Mouse (Mus musculus) embryonic facial prominence, embryonic 10.5 days (tissue): ENCODE measurements around the gene N4bp2. TPM values are rescaled to one million over a fixed set of nuclear protein-coding genes. Genes with fewer than 3 reads are reported as not detected.

Source experiments
- DNase-seq: peaks from one replicate; pipeline ENCODE4 v3.0.0-alpha.2; 2017; ENCODE audit warnings: low spot score
- H3K27ac ChIP-seq: fragments of 300-500 bp; sonication (generic); replicated peaks from 2 replicates; pipeline ENCODE4 v1.5.1; 2016; ENCODE audit warnings: mild to moderate bottlenecking
- H3K27me3 ChIP-seq: fragments of 300-500 bp; sonication (generic); replicated peaks from 2 replicates; pipeline ENCODE4 v1.6.1; 2016; ENCODE audit warnings: low read depth, mild to moderate bottlenecking; ENCODE audit not compliant: poor library complexity, severe bottlenecking
- H3K36me3 ChIP-seq: fragments of 300-500 bp; sonication (generic); replicated peaks from 2 replicates; pipeline ENCODE4 v1.6.1; 2016; ENCODE audit warnings: mild to moderate bottlenecking, moderate library complexity
- H3K4me1 ChIP-seq: fragments of 300-500 bp; sonication (generic); 2 replicates; pipeline ENCODE4 v1.6.1; 2016
- H3K4me3 ChIP-seq: fragments of 300-500 bp; sonication (generic); 2 replicates; pipeline ENCODE4 v1.5.1; 2016; ENCODE audit warnings: mild to moderate bottlenecking, moderate library complexity
- H3K9me3 ChIP-seq: fragments of 300-500 bp; sonication (generic); 2 replicates; pipeline ENCODE4 v1.6.1; 2016; ENCODE audit warnings: mild to moderate bottlenecking
- WGBS: fragments of 180-500 bp; shearing (Covaris S2); methylation state at CpG from one replicate; pipeline ENCODE4 v1.1.7; 2016; 5-methylcytosine and 5-hydroxymethylcytosine counted together
- polyA plus RNA-seq: library from polyadenylated mRNA; unstranded; fragments of >200 nt; fragmentation: Nextera tagmentation; extraction: Ambion mirVana; gene quantifications from 2 replicates; pipeline ENCODE4 v1.2.1, GENCODE M21; 2016

N4bp2 gene
- polyA plus RNA-seq, 1 experiment from 2014 or later, result 37.5 TPM

DNA sequence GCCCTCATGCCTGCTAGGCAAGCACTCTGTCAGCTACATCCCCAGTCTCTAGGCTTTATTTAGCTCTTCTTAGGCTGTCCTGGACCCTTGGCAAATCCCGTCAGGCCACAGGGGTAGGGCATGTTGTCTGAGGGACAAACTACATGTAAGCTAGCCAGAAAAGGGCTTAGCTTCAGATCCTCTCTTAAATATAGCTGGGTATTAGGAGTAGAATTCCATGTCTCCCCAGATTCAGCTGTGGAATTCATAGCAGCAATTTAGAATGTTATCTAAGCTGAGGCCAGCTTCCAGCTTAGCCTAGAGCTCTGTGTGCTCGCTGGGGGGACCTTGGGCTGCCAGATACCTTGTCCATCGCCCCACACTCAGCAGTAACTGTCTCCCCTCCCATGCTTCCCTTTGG is 83.6 kb downstream of the N4bp2 start:
- Histone ChIP-seq H3K4me3 (no peak overlapping the region), H3K27me3 (no peaks in the 10 kb centered on the region), H3K4me1 (peaks cover 12% of the 10 kb centered on the region), H3K36me3 (no peaks in the 10 kb centered on the region), H3K27ac (no peak overlapping the region), H3K9me3 (no peaks in the 10 kb centered on the region)
- WGBS, result 89% methylated on average over 3 of the region's 3 CpGs
- DNase-seq, result no peak

DNA sequence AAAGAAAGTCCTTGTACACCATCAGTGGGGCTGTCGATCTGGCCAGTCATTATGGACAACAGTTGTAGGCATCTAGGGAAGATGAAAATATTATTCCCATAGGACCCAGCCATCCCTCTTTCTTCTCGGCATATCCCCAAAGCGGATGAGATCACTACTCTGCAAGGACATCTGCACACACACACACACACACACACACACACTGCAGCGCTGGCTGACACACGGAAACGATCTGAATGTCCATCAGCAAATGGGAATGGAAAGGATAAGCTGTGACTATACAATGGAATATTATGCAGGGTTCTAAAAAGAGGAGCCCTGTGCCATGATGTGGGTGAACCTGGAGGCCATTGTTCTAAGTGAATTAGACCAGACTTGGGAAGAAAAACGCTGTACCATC is 84.3 kb downstream of the N4bp2 start:
- Histone ChIP-seq H3K27me3 (no peaks in the 10 kb centered on the region), H3K4me3 (no peak overlapping the region), H3K9me3 (no peaks in the 10 kb centered on the region), H3K36me3 (no peaks in the 10 kb centered on the region), H3K27ac (no peak overlapping the region), H3K4me1 (peaks cover 8% of the 10 kb centered on the region; the same call in 1 of the 2 replicates)
- 87% methylated on average over 7 of the region's 7 CpGs for WGBS
- DNase-seq, result no peak

DNA sequence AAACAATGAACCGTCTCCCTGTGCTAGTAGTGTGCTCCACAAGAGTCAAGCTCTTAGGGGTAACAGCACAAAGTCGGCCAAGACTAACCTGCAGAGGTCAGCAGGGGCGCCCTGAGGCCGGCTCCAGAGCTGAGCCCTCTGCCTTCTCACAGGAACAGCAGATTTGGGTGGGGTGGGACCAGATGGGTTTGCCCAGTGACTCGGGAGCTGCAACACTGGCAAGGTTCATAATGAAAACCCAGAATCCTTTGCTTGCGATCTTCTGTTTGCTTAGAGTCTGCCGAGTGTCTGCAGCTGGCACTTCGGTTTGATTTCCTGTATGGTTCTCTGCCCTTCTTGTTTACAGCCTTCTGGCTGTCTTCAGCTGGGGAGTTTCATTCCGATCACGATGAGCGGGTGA is 87.4 kb downstream of the N4bp2 start:
- no peak for DNase-seq
- Histone ChIP-seq H3K27ac (no peak overlapping the region), H3K4me1 (peaks cover 4% of the 10 kb centered on the region; the same call in 1 of the 2 replicates), H3K27me3 (no peaks in the 10 kb centered on the region), H3K4me3 (no peak overlapping the region), H3K36me3 (no peaks in the 10 kb centered on the region), H3K9me3 (no peaks in the 10 kb centered on the region)
- WGBS, result 60% methylated on average over 11 of the region's 11 CpGs

DNA sequence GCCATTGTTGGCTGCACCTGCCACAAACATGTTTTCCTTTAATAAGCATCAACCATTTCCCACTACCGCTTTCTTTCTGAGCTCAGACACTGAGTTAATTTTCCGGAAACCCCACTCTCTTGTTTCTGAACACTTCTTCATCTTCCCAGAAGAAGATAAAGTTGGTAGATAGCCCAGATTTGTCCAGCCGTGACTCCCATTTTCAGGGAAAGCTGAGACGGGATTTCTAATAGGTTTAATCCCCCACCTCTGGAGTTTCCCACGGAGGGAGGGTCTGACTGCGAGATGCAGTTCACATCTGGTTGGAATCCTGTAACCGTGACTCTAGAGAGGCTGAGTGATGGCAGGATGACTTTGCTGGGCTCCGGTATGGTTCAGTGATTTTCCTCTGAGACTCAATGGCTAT is 91.5 kb downstream of the N4bp2 start:
- 54% methylated on average over 8 of the region's 8 CpGs for WGBS
- H3K27me3 ChIP-seq, result no peaks in the 10 kb centered on the region

DNA sequence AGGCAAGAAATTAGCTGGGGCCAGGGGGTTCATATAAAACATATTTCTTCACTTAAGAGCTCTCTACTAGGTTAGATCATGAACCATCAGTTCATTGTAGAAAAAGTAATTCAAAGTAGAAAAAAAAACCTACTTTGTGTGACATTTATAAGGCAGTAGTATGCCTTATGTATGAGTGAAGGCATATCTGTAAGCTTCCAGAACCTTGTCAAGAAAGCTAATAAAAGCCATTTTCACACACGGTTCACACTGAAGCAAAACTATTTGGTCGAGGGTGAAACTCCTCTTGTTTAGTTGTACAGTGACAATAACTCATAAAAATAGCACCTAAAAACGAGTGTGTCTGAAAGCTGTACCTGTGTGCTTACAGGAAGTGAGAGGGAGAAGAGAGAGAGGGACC is 92.2 kb downstream of the N4bp2 start:
- no peak overlapping the region for H3K27ac ChIP-seq
- no peak for DNase-seq
- H3K4me1 ChIP-seq, result peaks cover 6% of the 10 kb centered on the region; the same call in 1 of the 2 replicates
- WGBS, result 77% methylated on average over 3 of the region's 3 CpGs
- no peaks in the 10 kb centered on the region for H3K9me3 ChIP-seq
- H3K27me3 ChIP-seq, result no peaks in the 10 kb centered on the region
- no peak overlapping the region for H3K4me3 ChIP-seq
- no peaks in the 10 kb centered on the region for H3K36me3 ChIP-seq

More for the DNA sequence above, 91.5 kb downstream of the N4bp2 start:
- Histone ChIP-seq H3K4me3 (no peak overlapping the region), H3K4me1 (peaks cover 6% of the 10 kb centered on the region; the same call in 1 of the 2 replicates), H3K36me3 (no peaks in the 10 kb centered on the region), H3K27ac (no peak overlapping the region), H3K9me3 (no peaks in the 10 kb centered on the region)
- no peak for DNase-seq

DNA sequence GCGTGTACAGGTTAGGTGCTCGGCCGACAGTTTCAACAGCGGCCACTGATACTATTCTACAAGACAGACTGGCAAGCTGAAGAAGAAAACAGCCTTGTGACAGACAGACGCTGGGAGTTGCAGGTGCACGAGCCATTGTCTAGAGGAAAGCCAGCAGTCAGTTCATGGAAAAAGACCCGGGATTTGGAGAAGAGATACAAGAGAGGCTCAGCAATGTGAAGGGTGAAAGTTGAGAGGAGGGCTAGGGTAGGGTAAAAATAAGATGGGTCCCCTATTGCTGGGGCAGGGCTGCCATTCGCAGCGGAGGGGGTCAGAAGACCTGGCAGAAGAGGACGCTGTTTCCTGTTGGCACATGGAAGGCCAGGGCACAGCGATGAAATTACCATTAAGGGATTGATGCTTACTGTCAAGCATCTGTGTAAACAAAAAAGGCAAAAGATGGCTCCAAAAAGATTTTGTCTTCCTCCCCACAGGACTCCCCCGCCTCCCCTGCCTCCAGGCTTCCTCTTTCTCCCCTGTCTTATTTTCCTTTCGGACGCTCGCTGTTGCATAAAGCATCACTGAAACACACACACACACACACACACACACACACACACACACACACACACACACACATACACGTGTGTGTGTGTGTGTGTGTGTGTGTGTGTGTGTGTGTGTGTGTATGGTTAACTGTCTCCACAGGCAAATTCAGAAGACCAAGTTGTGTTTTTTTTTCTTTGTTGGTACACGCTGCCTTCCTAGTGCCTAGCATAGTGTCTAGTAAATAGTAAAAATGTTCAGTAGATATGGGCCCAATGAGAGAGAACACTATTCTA is 93.5 kb downstream of the N4bp2 start:
- H3K4me3 ChIP-seq, result no peak overlapping the region
- no peaks in the 10 kb centered on the region for H3K27me3 ChIP-seq
- H3K27ac ChIP-seq, result no peak overlapping the region
- no peaks in the 10 kb centered on the region for H3K9me3 ChIP-seq
- H3K36me3 ChIP-seq, result no peaks in the 10 kb centered on the region
- peaks cover 6% of the 10 kb centered on the region; the same call in 1 of the 2 replicates for H3K4me1 ChIP-seq
- 84% methylated on average over 17 of the region's 17 CpGs for WGBS
- no peak for DNase-seq

DNA sequence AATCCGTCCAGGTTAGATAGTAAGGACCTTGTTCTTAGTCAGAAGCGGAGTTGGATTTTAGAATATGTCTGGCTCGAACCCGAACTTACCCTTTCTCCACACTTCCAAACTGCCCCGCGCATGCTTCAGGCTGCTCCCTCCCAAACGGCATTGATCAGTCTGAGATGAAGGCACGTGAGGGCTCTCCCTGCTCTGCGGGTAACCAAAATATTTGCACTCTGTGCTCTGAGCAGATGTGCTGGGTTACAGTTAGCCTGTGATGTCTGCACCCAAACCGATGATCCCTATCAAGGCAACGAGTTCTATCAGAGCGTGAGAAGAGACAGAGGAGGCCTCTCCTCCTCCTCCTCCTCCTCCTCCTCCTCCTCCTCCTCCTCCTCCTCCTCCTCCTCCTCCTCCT is 94.6 kb downstream of the N4bp2 start:
- Histone ChIP-seq H3K4me1 (peaks cover 6% of the 10 kb centered on the region; the same call in 1 of the 2 replicates), H3K27me3 (no peaks in the 10 kb centered on the region), H3K36me3 (no peaks in the 10 kb centered on the region), H3K9me3 (no peaks in the 10 kb centered on the region), H3K4me3 (no peak overlapping the region), H3K27ac (no peak overlapping the region)
- 74% methylated on average over 12 of the region's 12 CpGs for WGBS
- no peak for DNase-seq

DNA sequence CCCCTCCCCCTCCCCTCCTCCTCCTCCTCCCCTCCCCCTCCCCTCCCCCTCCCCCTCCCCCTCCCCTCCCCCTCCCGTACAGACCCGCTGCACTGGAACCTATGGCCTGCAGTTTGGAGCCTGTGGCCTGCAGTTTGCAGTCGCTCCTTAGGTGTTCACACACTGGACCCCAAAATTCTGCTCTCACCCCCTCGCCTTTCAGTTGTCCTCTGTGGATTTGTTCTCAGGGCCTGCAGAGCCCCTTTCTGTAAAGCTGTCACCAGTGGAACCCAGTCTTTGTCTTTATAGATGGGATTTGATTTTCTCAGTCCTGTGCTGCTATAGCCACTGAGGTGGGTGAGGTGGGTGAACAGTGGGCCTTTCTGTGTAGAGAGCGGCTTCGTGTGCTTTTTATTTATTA is 95.0 kb downstream of the N4bp2 start:
- 89% methylated on average over 4 of the region's 6 CpGs for WGBS
- no peak for DNase-seq
- no peaks in the 10 kb centered on the region for H3K27me3 ChIP-seq
- H3K36me3 ChIP-seq, result no peaks in the 10 kb centered on the region
- no peaks in the 10 kb centered on the region for H3K9me3 ChIP-seq
- peaks cover 6% of the 10 kb centered on the region; the same call in 1 of the 2 replicates for H3K4me1 ChIP-seq
- H3K4me3 ChIP-seq, result no peak overlapping the region
- H3K27ac ChIP-seq, result no peak overlapping the region

DNA sequence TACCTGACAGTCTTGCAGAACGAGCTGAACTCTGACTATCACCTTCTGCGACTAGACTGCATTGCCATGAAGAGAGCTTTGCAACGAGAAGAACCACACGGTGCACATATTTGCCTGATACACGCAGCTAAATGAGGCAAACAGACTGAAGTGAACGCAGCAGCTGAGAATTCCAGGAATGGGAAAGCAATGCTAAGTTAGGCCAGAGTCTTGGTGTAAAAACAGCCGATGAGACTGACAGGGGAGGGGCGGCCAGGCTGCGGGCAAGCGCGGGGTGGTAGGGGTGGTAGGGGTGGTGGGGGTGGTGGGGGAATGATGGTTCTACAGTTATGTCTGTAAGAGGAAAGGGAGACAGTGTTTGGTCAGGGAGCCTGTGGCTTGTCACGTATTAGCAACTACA is 95.6 kb downstream of the N4bp2 start:
- Histone ChIP-seq H3K36me3 (no peaks in the 10 kb centered on the region), H3K27ac (no peak overlapping the region), H3K9me3 (no peaks in the 10 kb centered on the region), H3K27me3 (no peaks in the 10 kb centered on the region), H3K4me3 (no peak overlapping the region), H3K4me1 (peaks cover 6% of the 10 kb centered on the region; the same call in 1 of the 2 replicates)
- DNase-seq, result no peak
- WGBS, result 69% methylated on average over 12 of the region's 12 CpGs

DNA sequence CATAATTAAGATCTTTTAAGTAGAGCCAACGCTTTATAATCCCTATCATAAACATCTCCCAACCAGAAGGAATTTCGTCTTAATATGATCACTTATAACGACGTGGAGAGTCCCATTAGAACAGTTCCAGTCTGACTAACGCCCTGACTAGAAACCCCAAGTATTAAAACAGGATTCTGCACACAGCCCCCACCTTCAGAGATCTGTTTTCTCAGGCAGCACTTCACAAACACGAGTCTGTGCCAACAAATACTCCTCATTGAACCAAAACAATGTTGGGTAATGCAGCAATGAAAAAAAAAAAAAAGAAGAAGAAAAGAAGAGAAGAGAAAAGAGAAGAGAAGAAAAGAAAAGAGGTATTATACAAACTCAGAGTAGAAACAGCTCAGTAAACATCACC is 96.1 kb downstream of the N4bp2 start:
- no peaks in the 10 kb centered on the region for H3K9me3 ChIP-seq
- peaks cover 6% of the 10 kb centered on the region; the same call in 1 of the 2 replicates for H3K4me1 ChIP-seq
- WGBS, result 78% methylated on average over 6 of the region's 6 CpGs
- no peak for DNase-seq
- no peak overlapping the region for H3K27ac ChIP-seq
- no peak overlapping the region for H3K4me3 ChIP-seq
- H3K27me3 ChIP-seq, result no peaks in the 10 kb centered on the region
- no peaks in the 10 kb centered on the region for H3K36me3 ChIP-seq

DNA sequence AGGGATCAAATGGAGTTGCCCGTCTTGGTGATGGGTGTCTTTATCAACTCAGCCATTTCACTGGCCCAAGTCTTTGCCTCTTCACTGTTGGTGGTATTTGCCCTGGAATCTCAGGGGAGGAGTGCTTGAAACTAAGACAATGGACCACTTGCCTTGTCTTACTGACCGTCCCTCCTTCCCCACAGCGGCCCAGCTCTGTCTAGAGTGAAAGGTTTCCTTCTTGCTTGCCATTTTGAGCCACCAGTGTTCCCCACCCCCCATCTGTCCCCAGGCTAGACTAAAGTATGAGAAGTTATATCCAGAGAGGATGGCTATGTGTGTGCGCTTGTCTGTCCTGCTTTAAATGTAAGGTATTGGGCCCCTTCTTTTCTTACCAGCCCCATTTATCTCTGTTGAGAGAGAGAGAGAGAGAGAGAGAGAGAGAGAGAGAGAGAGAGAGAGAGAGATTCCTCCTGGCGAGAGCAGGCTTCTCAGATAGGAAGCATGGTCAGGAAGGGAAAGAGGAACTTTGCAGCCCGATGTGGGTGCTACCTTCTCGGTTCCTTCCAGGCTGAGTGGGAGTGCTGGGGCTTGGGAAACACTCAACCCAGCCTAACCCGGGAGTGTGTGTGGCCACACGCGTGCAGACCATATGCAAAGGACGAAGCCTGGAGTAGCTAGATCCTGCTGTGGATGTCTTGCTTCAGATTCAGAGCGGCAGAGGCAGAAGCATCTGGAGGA is 97.1 kb downstream of the N4bp2 start:
- H3K27me3 ChIP-seq, result no peaks in the 10 kb centered on the region
- peaks cover 4% of the 10 kb centered on the region; the same call in 1 of the 2 replicates for H3K4me1 ChIP-seq
- no peak for DNase-seq
- WGBS, result 71% methylated on average over 12 of the region's 12 CpGs
- no peaks in the 10 kb centered on the region for H3K9me3 ChIP-seq
- no peaks in the 10 kb centered on the region for H3K36me3 ChIP-seq
- 0 out of 2 replicates have a peak overlapping the region, but pooled peaks have one; percentile 44 for H3K27ac ChIP-seq
- no peak overlapping the region for H3K4me3 ChIP-seq

DNA sequence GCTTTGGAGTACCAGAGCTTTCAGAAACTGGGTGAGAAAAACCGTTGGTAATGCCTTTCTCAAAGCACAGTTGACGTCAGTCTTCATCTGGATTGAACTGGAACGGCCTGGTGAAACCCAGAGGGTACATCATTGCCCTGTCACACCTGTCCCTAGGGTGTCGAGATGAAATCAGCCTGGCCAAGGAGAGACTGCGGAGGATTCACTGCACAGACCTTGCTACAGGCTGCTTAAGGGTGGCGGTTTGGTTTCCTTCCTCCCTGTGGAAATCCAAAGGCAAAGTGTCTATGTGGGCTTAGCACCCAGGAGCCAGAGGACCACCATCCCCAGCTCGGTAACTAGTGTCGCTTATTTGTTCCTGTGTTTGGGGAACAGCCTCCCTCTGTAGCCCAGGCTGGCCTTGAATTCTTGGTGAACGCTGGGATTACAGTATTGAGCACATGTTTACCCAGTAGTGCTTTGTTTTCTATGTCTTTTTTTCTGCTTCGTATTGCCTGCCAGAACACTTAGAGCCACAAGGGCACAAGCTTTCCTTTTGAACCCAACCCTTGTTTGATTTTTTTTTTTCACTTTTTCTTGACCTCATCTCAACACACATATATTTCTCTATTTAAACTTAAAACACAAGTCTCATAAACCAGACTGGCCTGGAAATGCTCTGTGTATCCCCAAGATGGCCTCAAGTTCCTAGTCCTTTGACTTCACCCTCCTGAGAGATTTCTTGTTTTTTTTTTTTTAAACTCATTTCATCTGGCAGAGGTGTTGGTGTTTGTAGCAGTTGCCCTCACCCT is 98.0 kb downstream of the N4bp2 start, which contains the start of gene Rhoh:
Gene Rhoh, plus strand, starts transcription at position 60 of the 791 bp plus-strand sequence.
- WGBS, result 83% methylated on average over 10 of the region's 10 CpGs
- H3K27me3 ChIP-seq, result no peaks in the 10 kb centered on the region
- no peaks in the 10 kb centered on the region for H3K9me3 ChIP-seq
- no peak for DNase-seq
- H3K4me3 ChIP-seq, result no peak within 1 kb of the TSS
- peaks cover 4% of the 10 kb centered on the region; the same call in 1 of the 2 replicates for H3K4me1 ChIP-seq
- 0 out of 2 replicates have a peak within 1 kb of the TSS, but pooled peaks have one; percentile 44 for H3K27ac ChIP-seq
- H3K36me3 ChIP-seq, result no peaks in the 10 kb centered on the region
